Mouse (Mus musculus): ENCODE measurements at regions not wholly inside any gene's neighbourhood (a gene's known extent, or its start where the extent isn't known, plus 50 kb on each side); places are given as distances from the start of the nearest gene placed in this dataset.
"Not testable (repeated sequence)": the region's sequence is repeated elsewhere in the genome, so short reads cannot be mapped to it uniquely, and the experiment has no call there.

DNA sequence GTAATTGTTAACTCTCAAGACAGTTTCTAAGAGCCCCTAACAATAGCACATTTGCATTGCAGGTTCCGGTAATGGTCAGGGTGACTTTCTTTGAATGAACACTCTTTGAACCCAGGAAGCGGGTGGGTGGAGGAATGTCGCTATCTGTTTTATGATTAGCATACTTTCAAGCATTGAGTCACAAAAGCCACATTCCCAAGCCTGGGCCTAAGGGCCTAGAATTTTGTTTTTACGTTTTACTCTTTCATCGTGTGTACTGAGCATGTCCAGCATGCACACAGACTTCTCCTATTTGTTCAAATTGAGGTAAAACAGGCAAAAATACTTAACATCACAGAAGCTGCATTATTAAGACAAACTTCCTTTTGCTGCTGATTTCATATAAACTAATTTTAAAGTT is 345.9 kb upstream of the Tacstd2 start:
- TF ChIP-seq CTCF (conservative IDR thresholded peaks at IDR 0.05; ENCODE audit: insufficient read depth, insufficient read length, low read depth, low read length); POLR2A (IDR thresholded peaks at IDR 0.05; ENCODE audit: low read depth, low read length): not testable (repeated sequence)

Data from kidney, adult 2 months (tissue).